Mouse (Mus musculus) hindbrain, embryonic 13.5 days (tissue): ENCODE data around the gene Rarb. TPM values are rescaled to one million over a fixed set of nuclear protein-coding genes. Genes with fewer than 3 reads are reported as not detected.

Experiments
- ATAC-seq: fragments of 200-750 bp; cut with Nextera tagmentation; 2 replicates; pipeline ENCODE4 v1.8.0; 2017; ENCODE audit warnings: moderate TSS enrichment; ENCODE audit not compliant: low FRiP score
- H3K27ac ChIP-seq: fragments of 300-500 bp; sonication (generic); 2 replicates; pipeline ENCODE4 v1.5.1; 2015; ENCODE audit warnings: inconsistent platforms, mild to moderate bottlenecking, moderate library complexity
- H3K27me3 ChIP-seq: fragments of 300-500 bp; sonication (generic); 2 replicates; pipeline ENCODE4 v1.6.1; 2015; ENCODE audit warnings: mild to moderate bottlenecking, inconsistent platforms
- H3K36me3 ChIP-seq: fragments of 300-500 bp; sonication (generic); 2 replicates; pipeline ENCODE4 v1.6.1; 2015; ENCODE audit warnings: mild to moderate bottlenecking, inconsistent platforms
- H3K4me1 ChIP-seq: fragments of 300-500 bp; sonication (generic); replicated peaks from 2 replicates; pipeline ENCODE4 v1.6.1; 2015; ENCODE audit warnings: inconsistent platforms
- H3K4me2 ChIP-seq: fragments of 300-500 bp; sonication (generic); 2 replicates; pipeline ENCODE4 v1.6.1; 2015; ENCODE audit warnings: inconsistent platforms, mild to moderate bottlenecking, moderate library complexity
- H3K4me3 ChIP-seq: fragments of 300-500 bp; sonication (generic); 2 replicates; pipeline ENCODE4 v1.5.1; 2015; ENCODE audit warnings: mild to moderate bottlenecking, inconsistent platforms
- H3K9ac ChIP-seq: fragments of 300-500 bp; sonication (generic); 2 replicates; pipeline ENCODE4 v1.6.1; 2015; ENCODE audit warnings: mild to moderate bottlenecking, inconsistent platforms
- H3K9me3 ChIP-seq: fragments of 300-500 bp; sonication (generic); 2 replicates; pipeline ENCODE4 v1.6.1; 2016; ENCODE audit warnings: inconsistent platforms
- WGBS: fragments of 180-500 bp; shearing (Covaris S2); methylation state at CpG from one replicate; pipeline ENCODE4 v1.1.7; 2015; 5-methylcytosine and 5-hydroxymethylcytosine counted together
- polyA plus RNA-seq: library from polyadenylated mRNA; unstranded; fragments of >200 nt; fragmentation: Nextera tagmentation; extraction: Ambion mirVana; gene quantifications from 2 replicates; pipeline ENCODE4 v1.2.1, GENCODE M21; 2015

Rarb gene
- polyA plus RNA-seq, 1 experiment from 2014 or later: 24.2 TPM

GRCm38 (mm10) chr14:16605480-16605879, 213.5 kb downstream of the Rarb start:
- Histone ChIP-seq H3K4me2 (no peak overlapping the region), H3K27ac (no peak overlapping the region), H3K27me3 (no peaks in the 10 kb centered on the region), H3K4me1 (peaks cover 5% of the 10 kb centered on the region; the same call in 1 of the 2 replicates), H3K9me3 (no peaks in the 10 kb centered on the region), H3K9ac (no peak overlapping the region), H3K4me3 (no peak overlapping the region), H3K36me3 (no peaks in the 10 kb centered on the region)
- no peak for ATAC-seq

- Histone ChIP-seq H3K27me3 (no peaks in the 10 kb centered on the region), H3K4me2 (no peak overlapping the region), H3K4me1 (peaks cover 5% of the 10 kb centered on the region; the same call in 1 of the 2 replicates), H3K27ac (no peak overlapping the region), H3K4me3 (no peak overlapping the region), H3K9me3 (no peaks in the 10 kb centered on the region), H3K36me3 (no peaks in the 10 kb centered on the region), H3K9ac (no peak overlapping the region)
- 53% methylated on average over 8 of the region's 8 CpGs for WGBS
- ATAC-seq: peak; percentile 32; the same call in 1 of the 2 replicates
These were observed 214.4 kb downstream of the Rarb start for GRCm38 (mm10) chr14:16604469-16605064.

GRCm38 (mm10) chr14:16603040-16603590, 215.8 kb downstream of the Rarb start:
- peaks cover 12% of the 10 kb centered on the region; the same call in 1 of the 2 replicates for H3K4me1 ChIP-seq
- no peak for ATAC-seq
- no peak overlapping the region for H3K9ac ChIP-seq
- H3K9me3 ChIP-seq: no peaks in the 10 kb centered on the region
- H3K4me3 ChIP-seq: no peak overlapping the region
- H3K27ac ChIP-seq: no peak overlapping the region
- H3K27me3 ChIP-seq: no peaks in the 10 kb centered on the region
- WGBS: 57% methylated on average over 5 of the region's 5 CpGs
- no peaks in the 10 kb centered on the region for H3K36me3 ChIP-seq
- H3K4me2 ChIP-seq: no peak overlapping the region

GRCm38 (mm10) chr14:16599224-16599623, 219.7 kb downstream of the Rarb start:
- no peaks in the 10 kb centered on the region for H3K36me3 ChIP-seq
- WGBS: 72% methylated on average over 7 of the region's 7 CpGs
- H3K4me1 ChIP-seq: peaks cover 11% of the 10 kb centered on the region; the same call in 1 of the 2 replicates
- H3K9ac ChIP-seq: no peak overlapping the region
- ATAC-seq: no peak
- no peak overlapping the region for H3K4me2 ChIP-seq
- no peak overlapping the region for H3K4me3 ChIP-seq
- H3K9me3 ChIP-seq: no peaks in the 10 kb centered on the region
- no peak overlapping the region for H3K27ac ChIP-seq
- H3K27me3 ChIP-seq: no peaks in the 10 kb centered on the region

GRCm38 (mm10) chr14:16598074-16598501, 220.9 kb downstream of the Rarb start:
- no peak overlapping the region for H3K27ac ChIP-seq
- no peaks in the 10 kb centered on the region for H3K27me3 ChIP-seq
- ATAC-seq: 0 out of 2 replicates have a peak, but pooled peaks have one; percentile 22
- no peaks in the 10 kb centered on the region for H3K36me3 ChIP-seq
- no peak overlapping the region for H3K4me2 ChIP-seq
- no peak overlapping the region for H3K9ac ChIP-seq
- H3K4me1 ChIP-seq: peaks cover 11% of the 10 kb centered on the region; the same call in 1 of the 2 replicates
- no peaks in the 10 kb centered on the region for H3K9me3 ChIP-seq
- 22% methylated on average over 4 of the region's 4 CpGs for WGBS
- H3K4me3 ChIP-seq: no peak overlapping the region

GRCm38 (mm10) chr14:16589139-16589538, 229.8 kb downstream of the Rarb start:
- no peaks in the 10 kb centered on the region for H3K9me3 ChIP-seq
- H3K4me2 ChIP-seq: no peak overlapping the region
- H3K9ac ChIP-seq: no peak overlapping the region
- H3K27ac ChIP-seq: no peak overlapping the region
- no peaks in the 10 kb centered on the region for H3K27me3 ChIP-seq
- ATAC-seq: peak; percentile 78; the same call in 1 of the 2 replicates
- WGBS: 67% methylated on average over 4 of the region's 4 CpGs
- no peaks in the 10 kb centered on the region for H3K36me3 ChIP-seq
- H3K4me3 ChIP-seq: no peak overlapping the region
- H3K4me1 ChIP-seq: no peaks in the 10 kb centered on the region

GRCm38 (mm10) chr14:16578100-16578499, 240.9 kb downstream of the Rarb start:
- Histone ChIP-seq H3K9me3 (no peaks in the 10 kb centered on the region), H3K4me2 (no peak overlapping the region), H3K4me3 (no peak overlapping the region), H3K4me1 (peaks cover 14% of the 10 kb centered on the region), H3K9ac (no peak overlapping the region), H3K36me3 (no peaks in the 10 kb centered on the region), H3K27me3 (peaks cover 16% of the 10 kb centered on the region), H3K27ac (no peak overlapping the region)
- ATAC-seq: no peak

- H3K36me3 ChIP-seq: no peaks in the 10 kb centered on the region
- H3K4me1 ChIP-seq: peaks cover 23% of the 10 kb centered on the region
- no peak for ATAC-seq
- H3K9ac ChIP-seq: no peak overlapping the region
- no peak overlapping the region for H3K4me3 ChIP-seq
- 28% methylated on average over 1 of the region's 1 CpGs for WGBS
- H3K4me2 ChIP-seq: no peak overlapping the region
- H3K27ac ChIP-seq: no peak overlapping the region
- no peaks in the 10 kb centered on the region for H3K9me3 ChIP-seq
- peaks cover 21% of the 10 kb centered on the region for H3K27me3 ChIP-seq
These were observed 241.9 kb downstream of the Rarb start for GRCm38 (mm10) chr14:16577049-16577448.

- under 1% methylated on average over 52 of the region's 52 CpGs for WGBS
- peaks cover 21% of the 10 kb centered on the region for H3K27me3 ChIP-seq
- H3K9me3 ChIP-seq: no peaks in the 10 kb centered on the region
- peak overlapping the region; percentile 81 for H3K4me2 ChIP-seq
- ATAC-seq: peak; percentile 92
- H3K4me1 ChIP-seq: peaks cover 33% of the 10 kb centered on the region
- H3K27ac ChIP-seq: peak overlapping the region; percentile 81
- H3K4me3 ChIP-seq: peak overlapping the region; percentile 58
- peak overlapping the region; percentile 77 for H3K9ac ChIP-seq
- no peaks in the 10 kb centered on the region for H3K36me3 ChIP-seq
These were observed 243.8 kb downstream of the Rarb start for GRCm38 (mm10) chr14:16574925-16575721.

- no peak overlapping the region for H3K27ac ChIP-seq
- H3K4me3 ChIP-seq: peak overlapping the region; percentile 58
- peaks cover 33% of the 10 kb centered on the region for H3K4me1 ChIP-seq
- no peaks in the 10 kb centered on the region for H3K36me3 ChIP-seq
- WGBS: 32% methylated on average over 6 of the region's 6 CpGs
- peak overlapping the region; percentile 77; the same call in 1 of the 2 replicates for H3K9ac ChIP-seq
- H3K27me3 ChIP-seq: peaks cover 21% of the 10 kb centered on the region
- H3K4me2 ChIP-seq: peak overlapping the region; percentile 81
- H3K9me3 ChIP-seq: no peaks in the 10 kb centered on the region
- ATAC-seq: no peak
These were observed 245.3 kb downstream of the Rarb start for GRCm38 (mm10) chr14:16573475-16574171.

- Histone ChIP-seq H3K27ac (no peak overlapping the region), H3K9ac (peak overlapping the region; percentile 30; the same call in 1 of the 2 replicates), H3K36me3 (no peaks in the 10 kb centered on the region), H3K27me3 (peaks cover 21% of the 10 kb centered on the region), H3K4me3 (peak overlapping the region; percentile 58), H3K9me3 (no peaks in the 10 kb centered on the region), H3K4me2 (peak overlapping the region; percentile 81), H3K4me1 (peaks cover 37% of the 10 kb centered on the region)
- no peak for ATAC-seq
- 13% methylated on average over 8 of the region's 8 CpGs for WGBS
These were observed 246.1 kb downstream of the Rarb start for GRCm38 (mm10) chr14:16572755-16573340.
